Mouse (Mus musculus) thymus, postnatal 36 days (tissue): ENCODE data around the gene Robo4.

Source experiments
- DNase-seq, 2 experiments: peaks; one replicate each; pipeline ENCODE4 v3.0.0; 2022; ENCODE audit warnings: mixed read lengths in 2 of 2

The Robo4 gene

GRCm38 (mm10) chr9:37401802-37402201, at the start of gene Robo4:
TSS of gene Robo4 (plus strand) at chr9:37401897.
- no peak for DNase-seq

GRCm38 (mm10) chr9:37354485-37354884, 47.2 kb upstream of the Robo4 start:
- no peak for DNase-seq

GRCm38 (mm10) chr9:37358713-37359330, 42.9 kb upstream of the Robo4 start:
- no peak for DNase-seq

- DNase-seq = no peak
Measured at GRCm38 (mm10) chr9:37359331-37360220, 42.1 kb upstream of the Robo4 start.

- no peak for DNase-seq
Measured at GRCm38 (mm10) chr9:37362084-37362483, 39.6 kb upstream of the Robo4 start.

- no peak for DNase-seq
Measured at GRCm38 (mm10) chr9:37362881-37363280, 38.8 kb upstream of the Robo4 start.

GRCm38 (mm10) chr9:37363551-37363950, 38.1 kb upstream of the Robo4 start:
- DNase-seq = no peak

GRCm38 (mm10) chr9:37364392-37364791, 37.3 kb upstream of the Robo4 start:
- DNase-seq = no peak

GRCm38 (mm10) chr9:37365706-37366105, 36.0 kb upstream of the Robo4 start:
- no peak for DNase-seq

- no peak for DNase-seq
Measured at GRCm38 (mm10) chr9:37367301-37368080, 34.2 kb upstream of the Robo4 start, which contains the start of gene Hepacam. TSS of gene Hepacam (plus strand) at chr9:37367351.

- no peak for DNase-seq
Measured at GRCm38 (mm10) chr9:37368081-37368830, 33.4 kb upstream of the Robo4 start.

- no peak for DNase-seq
Measured at GRCm38 (mm10) chr9:37368860-37369259, 32.8 kb upstream of the Robo4 start.

GRCm38 (mm10) chr9:37371232-37371801, 30.4 kb upstream of the Robo4 start:
- no peak for DNase-seq

- DNase-seq = no peak
Measured at GRCm38 (mm10) chr9:37375718-37376117, 26.0 kb upstream of the Robo4 start.

GRCm38 (mm10) chr9:37383161-37383560, 18.5 kb upstream of the Robo4 start:
- DNase-seq = no peak

- no peak for DNase-seq
Measured at GRCm38 (mm10) chr9:37384284-37385182, 17.2 kb upstream of the Robo4 start.

- no peak for DNase-seq
Measured at GRCm38 (mm10) chr9:37390891-37391290, 10.8 kb upstream of the Robo4 start.

GRCm38 (mm10) chr9:37392071-37392470, 9.6 kb upstream of the Robo4 start:
- DNase-seq = no peak

GRCm38 (mm10) chr9:37393482-37394131, 8.1 kb upstream of the Robo4 start:
- no peak for DNase-seq

- DNase-seq = no peak
Measured at GRCm38 (mm10) chr9:37400585-37400984, 1.1 kb upstream of the Robo4 start.

GRCm38 (mm10) chr9:37402501-37402900, 804 bp downstream of the Robo4 start:
- no peak for DNase-seq
